Mouse (Mus musculus) erythroblast, embryonic 14.5 days (primary cell): Measurements from ENCODE around the gene Syk.

Source experiments
- GATA1 ChIP-seq: IDR thresholded peaks from 2 replicates; pipeline ENCODE4 v1.6.1; 2012; ENCODE audit warnings: low read length, inconsistent platforms, mixed read lengths
- TAL1 ChIP-seq: IDR thresholded peaks from 3 replicates; pipeline ENCODE4 v1.6.1; 2012; ENCODE audit warnings: low read length, inconsistent platforms, mixed read lengths

- TF ChIP-seq GATA1, result no peak
- TF ChIP-seq TAL1, result no peak
These were observed 52.5 kb downstream of the Syk start for GRCm38 (mm10) chr13:52635484-52635883.
